Mouse (Mus musculus) spleen, adult 18-20 months (tissue): ENCODE results near the gene 1600015I10Rik.
A peak's percentile ranks its signal among the peaks of the same experiment; 100 is the strongest.
"Not testable (repeated sequence)": the region's sequence is repeated elsewhere in the genome, so short reads cannot be mapped to it uniquely, and the experiment has no call there.

Experiments
- DNase-seq, 2 experiments: peaks; one replicate each; pipeline ENCODE4 v3.0.0; 2022; ENCODE audit warnings: mixed read lengths in 2 of 2

The 1600015I10Rik gene

DNA sequence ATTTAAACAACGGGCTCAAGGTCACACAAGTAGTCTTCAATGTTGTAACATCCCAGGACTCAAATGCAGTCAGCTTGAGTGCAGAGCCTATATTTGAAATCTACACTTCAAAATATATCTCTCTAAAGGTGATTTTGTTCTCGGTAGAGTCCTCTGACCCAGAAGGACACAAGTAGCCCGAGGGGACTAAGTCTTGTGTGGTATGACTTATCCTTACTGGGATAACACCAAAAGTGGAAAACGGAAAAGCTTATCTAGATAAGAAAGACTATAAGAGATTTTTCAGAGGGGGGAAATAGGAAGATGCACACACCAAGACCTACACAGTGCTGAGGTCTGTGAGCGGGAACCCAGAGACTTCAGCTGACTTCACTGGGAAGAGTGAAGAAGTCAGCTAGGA lies at the start of gene 1600015I10Rik:
TSS of gene 1600015I10Rik (plus strand) at position 301 of the 400 bp plus-strand sequence.
- DNase-seq = no peak

DNA sequence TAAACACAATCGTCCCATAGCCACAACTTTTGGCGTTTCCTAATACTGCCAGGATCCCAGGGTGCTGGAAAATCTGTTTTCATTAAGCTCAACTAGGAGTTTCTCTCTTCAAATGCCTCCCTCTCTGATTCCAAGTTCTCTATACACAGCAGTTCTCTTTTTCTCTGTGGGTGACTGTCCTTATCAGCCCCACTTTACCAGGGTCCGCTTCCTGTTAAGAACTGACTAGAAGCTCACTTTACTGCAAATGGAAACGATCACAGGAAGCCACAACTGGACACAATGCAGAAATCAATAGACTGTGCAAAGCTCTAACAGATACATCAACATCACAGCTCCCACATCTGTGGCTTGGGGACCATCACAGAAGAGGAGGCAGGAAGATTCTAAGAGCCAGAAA lies 35.5 kb upstream of the 1600015I10Rik start:
- no peak for DNase-seq

DNA sequence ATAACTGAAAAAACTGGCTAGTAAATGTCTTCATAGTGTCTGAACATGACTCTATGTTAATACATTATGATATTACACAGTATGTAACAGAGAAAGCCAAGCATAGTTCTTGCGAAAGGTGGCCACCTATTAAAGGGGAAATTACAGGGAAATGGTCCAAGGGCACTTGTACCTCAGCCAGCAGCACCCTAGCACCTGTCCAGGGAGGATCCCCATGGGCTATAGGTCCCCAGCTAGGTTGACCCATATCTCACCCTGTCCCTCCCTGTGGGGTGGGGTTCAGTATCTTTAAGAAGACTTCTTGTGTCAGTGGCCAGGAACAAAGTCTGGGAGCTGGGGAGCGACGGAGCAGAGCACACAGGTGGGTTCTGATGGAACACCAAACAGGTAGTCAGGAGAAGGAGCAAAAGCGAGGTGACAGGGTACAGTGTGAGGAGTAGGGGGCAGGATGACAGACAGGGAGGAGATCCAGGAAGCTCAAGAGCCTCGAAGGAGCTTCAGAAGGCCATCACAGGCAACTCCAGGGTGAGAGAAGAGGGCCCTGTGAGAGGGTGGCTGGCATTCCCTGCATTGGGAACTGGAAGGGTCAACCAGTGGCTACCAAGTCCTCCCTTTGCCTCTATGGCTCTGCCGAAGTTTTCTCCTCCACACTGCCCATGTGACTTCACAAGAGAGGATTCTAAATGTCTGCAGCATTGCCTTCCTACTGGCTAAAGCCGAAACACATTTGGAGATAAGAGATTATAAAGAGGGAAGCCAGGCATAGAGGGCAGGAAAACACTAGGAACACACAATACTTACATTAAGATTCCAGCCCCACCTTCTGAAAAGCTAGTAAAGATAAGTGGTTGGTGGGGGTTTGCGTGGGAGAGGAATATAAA lies 34.5 kb upstream of the 1600015I10Rik start:
- DNase-seq = no peak

DNA sequence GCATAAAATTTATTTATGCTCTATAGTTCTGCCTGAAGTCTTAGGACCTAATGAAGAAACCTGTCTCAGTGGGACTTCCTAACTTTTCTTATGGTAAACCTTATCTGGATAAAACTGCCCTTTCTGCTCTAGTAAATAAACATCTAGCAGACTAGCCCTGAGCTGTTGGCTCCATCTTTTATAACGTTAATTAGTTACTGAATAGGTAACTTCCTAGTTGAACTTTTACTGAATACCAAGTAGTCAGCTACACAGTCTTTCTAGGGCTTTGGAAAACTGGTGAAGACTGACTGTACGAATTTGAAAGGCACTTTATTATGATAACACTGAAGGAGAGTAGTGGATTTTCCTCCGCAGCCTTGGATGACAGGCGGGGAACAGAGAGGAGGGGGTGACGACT lies 33.8 kb upstream of the 1600015I10Rik start:
- DNase-seq = no peak

DNA sequence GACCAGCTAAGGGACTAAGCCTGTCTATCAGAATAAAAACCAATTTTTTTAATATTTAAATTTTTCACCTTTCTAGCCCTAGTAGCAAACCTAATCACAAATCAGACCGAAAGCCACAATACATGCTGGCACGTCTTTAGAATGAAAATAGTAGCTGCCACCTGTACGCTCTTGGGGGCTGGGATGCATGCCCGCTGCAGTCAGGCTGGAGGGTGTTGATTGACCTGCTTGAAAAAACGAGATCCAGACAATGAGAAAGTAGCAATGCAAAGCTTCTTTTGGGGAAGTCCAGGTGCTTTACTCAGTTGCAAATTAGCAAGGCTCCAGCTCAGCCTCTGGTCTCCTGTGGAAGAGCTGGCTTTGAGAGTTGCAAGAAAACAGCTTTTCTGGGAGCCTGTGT lies 32.7 kb upstream of the 1600015I10Rik start:
- DNase-seq = no peak

DNA sequence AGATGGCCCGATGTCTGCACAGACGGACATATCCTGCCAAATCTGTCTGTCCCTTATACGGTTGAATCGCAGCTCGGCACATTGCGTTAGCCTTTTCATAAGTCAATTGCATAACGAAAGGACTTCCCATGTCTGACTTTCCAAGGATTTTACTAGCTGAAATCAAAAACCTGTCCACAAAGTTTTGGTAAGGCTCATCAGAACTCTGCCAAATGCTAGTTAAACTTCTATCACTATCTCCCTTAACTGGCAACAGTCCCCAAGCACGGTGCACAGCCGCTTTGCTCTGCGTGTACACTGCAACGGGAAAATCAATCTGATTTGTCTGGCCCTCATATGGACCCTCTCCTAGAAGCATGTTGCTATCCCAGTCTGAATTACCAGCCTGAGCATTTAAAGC lies 28.4 kb upstream of the 1600015I10Rik start:
- DNase-seq = not testable (repeated sequence)

DNA sequence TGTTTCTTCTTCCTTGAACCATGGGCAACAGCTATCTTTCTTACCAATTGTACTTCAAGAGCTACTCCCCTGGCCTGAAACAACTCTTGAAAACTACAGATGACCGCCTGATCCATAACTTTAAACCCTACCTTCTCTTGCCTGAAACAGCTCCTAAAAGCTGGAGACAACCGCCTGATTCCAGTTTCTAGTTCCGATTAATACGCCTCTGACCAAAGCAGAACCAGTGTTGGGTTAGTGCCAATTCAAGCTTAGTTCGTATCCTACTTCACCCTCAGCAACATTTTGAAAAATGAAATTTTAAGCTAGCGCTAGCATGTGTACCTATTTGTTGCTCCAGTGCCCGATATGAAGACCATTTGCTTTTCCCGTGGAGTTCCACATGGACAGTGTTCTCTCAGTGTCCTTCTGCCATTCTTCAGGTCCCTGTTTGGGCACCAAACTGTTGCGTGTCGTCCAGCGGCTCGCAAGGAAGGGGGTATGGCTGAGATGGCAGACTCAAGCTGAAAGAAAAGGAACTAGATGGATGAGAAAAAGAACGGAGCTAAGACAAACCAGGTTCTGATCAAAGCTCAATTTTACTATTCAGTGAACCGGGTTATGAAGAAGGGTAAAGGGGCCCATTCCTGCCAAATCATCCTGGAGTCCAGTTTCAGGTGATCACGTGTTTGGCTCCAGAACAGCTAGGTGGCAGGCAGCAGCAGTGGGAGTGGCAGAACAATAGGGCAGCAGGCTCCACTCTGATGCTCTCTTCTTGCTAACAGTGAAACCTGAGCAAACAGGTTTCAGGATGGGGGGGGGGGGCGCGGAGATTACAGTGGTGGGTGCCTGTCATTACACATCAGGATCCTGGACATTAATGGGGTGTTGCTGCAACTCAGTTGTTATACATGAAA lies 26.9 kb upstream of the 1600015I10Rik start:
- DNase-seq = no peak

DNA sequence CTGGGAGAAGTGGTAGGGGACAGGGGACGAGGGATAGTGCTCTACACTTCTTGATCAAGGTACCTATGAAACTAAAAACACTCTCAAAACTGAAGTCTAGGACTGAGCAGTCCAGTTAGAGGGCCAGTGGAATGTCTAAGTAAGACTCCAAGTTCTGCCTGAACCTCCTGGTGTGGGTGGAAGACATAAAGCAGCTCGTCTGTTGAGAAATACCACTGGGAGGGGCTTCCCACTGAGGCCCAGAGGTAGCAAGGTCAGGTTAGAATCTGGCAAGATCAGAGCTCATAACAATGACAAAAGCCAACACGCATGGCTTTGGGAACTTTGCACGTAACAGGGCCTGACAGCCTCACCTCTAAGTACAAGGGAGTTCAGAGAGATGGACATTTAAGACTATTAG lies 26.3 kb upstream of the 1600015I10Rik start:
- no peak for DNase-seq

DNA sequence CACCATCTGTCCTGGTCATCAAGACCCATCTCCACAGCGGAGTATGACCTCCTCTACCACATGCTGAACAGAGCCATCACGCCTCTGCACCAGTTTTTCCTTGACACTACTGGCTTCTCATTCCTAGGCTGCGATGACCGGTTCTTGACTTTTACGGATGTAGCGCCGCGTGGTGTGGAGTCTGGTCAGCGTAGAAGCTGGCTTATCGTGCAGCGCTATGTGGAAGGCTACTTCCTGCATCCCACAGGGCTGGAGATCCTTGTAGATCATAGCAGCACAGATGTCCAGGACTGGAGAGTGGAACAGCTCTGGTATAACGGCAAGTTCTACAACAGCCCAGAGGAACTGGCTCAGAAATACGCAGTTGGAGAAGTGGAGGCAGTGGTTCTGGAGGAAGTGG lies 24.1 kb upstream of the 1600015I10Rik start:
- DNase-seq = no peak

DNA sequence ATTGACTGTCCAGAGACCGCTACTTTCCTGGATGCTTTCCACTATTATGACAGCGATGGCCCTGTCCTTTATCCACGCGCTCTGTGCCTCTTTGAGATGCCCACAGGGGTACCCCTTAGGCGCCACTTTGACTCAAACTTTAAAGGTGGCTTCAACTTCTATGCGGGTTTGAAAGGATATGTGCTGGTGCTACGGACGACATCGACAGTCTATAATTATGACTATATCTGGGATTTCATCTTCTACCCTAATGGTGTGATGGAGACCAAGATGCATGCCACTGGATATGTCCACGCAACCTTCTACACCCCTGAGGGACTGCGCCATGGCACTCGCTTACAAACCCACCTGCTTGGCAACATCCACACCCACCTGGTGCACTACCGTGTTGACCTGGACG lies 23.3 kb upstream of the 1600015I10Rik start:
- DNase-seq = no peak

DNA sequence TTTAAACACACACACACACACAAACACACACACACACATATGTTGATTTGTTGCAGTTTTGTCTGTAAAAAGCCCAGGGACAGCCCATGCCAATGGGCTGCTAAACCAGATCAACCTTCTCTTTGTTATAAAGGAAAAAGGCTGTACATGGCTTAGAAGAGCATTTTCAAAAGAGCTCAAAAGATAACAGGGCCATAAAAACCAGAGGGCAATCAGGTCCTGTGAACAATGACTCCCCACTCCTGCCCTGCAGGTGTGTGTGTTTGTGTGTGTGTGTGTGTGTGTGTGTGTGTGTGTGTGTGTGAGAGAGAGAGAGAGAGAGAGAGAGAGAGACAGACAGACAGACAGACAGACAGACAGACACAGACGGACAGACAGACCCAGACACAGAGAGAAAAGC lies 20.5 kb upstream of the 1600015I10Rik start:
- no peak for DNase-seq

DNA sequence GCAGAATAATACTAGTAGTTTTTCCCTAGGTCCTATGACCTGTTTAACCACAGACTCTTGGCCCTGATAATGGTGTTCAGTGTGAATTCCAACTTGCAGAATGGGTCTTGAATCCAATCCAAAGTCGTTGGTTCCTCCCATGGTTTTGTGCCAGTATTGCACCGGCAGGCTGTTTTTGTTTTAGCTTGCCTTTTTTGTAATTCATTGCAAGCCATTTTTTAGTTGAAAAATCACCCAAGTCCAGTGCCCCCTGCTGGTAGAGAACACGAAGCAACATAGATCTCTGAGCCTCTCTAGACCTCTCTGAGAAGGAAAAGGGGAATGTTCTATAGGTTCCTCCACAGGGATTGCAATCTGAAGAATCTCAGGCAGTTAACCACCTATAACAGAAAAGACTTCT lies 17.7 kb upstream of the 1600015I10Rik start:
- DNase-seq = peak in 1 of 2 experiments; percentile 13

DNA sequence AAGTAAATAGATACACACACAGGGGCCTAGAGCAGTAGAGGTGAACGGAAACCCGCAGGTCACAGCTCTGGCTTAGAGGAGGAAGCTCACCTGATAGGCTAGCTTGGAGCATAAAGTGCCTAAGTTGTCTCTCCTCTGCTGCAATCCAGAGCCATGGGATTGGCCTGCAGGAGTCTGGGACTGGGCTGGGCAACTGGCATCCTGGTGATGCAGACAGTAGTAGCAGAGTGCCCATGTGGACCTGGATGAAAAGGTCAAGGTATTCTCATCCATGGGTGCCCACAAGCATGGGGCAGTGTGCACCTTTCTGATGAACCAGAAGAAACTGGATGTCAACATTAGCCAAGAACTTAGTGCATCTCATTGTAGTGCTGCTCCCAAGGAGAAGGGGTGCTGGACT lies 16.1 kb upstream of the 1600015I10Rik start:
- no peak for DNase-seq

DNA sequence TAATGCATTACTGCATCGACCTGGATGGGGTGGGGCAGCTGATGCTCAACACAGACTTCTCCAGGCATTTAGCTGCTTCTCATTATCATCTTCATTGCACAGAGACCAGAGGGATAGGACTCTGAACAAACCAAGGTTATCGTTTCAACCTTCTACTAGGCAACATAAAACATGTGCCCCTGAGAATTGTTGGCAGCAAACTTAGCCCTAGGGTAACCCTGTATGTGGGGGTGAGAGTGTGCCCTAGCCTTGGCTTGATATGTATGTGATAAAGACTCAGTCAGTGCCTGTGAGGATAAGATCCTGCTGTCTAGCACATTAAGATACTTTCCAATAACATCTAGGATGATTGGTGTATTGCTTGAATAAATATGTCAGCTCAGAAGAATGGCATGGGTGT lies 19.9 kb downstream of the 1600015I10Rik start:
- DNase-seq = no peak

DNA sequence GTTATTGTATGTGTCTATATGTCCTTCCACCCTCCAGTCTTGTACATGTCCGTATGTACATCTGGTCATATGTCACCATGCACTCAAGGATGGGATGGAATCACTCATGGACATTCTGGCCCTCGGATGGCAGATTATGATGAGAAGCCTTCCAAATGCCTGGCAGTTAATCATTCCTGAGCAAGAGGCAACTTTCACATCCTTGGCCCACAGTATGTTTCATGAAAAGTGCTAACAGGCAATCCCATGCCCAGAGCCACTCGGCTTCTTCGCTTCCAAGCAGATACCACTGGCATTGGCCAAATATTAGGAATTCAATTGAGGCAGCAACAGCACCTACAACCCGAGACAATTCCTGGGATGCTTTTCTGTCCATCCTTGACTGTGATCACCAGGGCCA lies 21.0 kb downstream of the 1600015I10Rik start:
- no peak for DNase-seq

DNA sequence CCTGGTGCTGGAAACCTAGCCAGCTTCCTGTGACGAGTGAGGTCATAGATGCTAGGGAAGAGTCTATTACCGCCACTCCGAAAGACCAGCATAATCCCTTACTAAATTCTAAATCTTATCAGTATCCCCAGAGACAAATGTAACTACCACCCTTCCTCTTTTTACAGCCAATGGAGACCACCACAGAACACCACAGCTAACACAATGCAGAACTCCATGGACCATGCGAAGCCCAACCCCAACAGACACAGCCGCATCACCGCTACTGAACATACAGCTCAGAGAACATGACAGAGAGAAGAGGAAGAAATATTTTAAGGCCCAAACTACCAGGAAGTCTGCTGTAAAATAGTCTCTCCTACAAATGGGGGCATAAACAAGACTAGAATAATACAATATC lies 21.9 kb downstream of the 1600015I10Rik start:
- no peak for DNase-seq

DNA sequence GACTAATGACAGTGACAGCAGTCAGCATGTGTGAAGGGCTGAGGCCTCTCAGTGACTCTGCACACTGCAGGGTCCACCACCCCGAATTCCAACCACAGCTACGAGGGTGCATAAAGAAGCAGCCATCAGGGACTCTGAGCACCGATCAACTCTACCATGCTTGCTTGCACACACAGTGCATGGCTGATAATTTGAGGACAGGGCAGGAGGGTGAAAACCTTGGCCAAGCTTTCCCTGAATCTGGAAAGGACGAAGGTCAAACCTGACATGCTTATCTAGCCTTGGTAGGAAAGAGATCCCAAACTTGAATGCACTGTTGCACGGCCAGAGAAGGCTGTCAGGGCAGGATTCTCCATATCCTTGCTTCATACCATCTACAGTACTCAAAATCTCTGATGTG lies 23.5 kb downstream of the 1600015I10Rik start:
- DNase-seq = no peak

DNA sequence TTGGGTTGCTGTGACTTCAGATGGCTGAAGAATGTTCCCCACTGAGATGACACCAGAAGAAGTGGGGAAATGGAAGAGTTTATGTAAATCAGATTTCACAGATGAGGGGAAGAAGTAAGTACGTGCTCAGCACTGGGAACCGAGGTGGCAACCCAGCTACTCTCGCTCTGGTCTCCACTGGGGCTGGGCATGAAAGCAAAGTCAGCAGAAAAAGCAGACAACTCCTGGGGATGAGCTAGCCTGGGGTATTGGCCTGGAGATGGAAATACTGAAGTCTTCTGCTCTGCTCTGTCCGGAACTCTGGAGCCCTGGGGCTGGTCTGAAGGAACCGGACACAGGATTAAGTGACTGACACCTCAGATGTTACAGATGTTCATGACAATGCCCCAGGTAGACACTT lies 24.5 kb downstream of the 1600015I10Rik start:
- no peak for DNase-seq

DNA sequence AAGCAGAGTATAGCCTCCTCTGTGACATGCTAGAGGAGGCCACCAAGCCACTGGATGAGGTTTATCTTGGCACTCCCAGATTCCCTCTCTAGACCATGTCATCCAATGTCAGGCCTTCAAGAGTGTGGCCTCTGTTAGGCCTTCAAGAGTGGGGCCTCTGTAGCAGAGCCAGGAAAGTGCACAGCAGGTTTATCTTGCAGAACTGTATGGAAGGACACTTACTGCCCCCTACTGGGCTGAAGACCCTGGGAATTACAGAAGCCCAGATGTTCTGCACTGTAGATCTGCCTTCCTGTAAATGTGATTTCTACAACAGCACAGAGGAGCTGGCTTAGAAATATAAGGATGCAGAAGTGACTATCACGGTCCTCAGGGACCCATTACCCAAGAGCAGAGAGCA lies 25.3 kb downstream of the 1600015I10Rik start:
- DNase-seq = peak in 1 of 2 experiments; percentile 35

DNA sequence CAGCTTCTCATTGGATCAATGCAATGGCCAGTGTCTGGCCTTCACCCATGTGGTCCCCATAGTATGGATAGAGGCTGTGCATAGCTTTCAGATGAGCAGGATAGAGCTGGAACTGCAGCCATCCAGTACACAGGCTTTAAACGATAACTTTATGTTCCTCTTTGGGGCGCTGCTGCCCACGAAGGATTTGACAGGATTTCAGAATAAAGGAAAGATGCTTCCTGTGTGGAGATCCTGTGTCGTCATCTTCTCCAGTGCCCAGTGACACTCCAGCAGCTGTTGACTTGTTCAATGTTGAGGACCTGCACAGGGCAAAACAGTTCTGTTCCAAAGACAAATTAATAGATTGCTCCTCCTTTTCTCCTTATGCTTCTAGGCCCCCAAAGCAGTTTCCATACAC lies 27.1 kb downstream of the 1600015I10Rik start:
- no peak for DNase-seq

DNA sequence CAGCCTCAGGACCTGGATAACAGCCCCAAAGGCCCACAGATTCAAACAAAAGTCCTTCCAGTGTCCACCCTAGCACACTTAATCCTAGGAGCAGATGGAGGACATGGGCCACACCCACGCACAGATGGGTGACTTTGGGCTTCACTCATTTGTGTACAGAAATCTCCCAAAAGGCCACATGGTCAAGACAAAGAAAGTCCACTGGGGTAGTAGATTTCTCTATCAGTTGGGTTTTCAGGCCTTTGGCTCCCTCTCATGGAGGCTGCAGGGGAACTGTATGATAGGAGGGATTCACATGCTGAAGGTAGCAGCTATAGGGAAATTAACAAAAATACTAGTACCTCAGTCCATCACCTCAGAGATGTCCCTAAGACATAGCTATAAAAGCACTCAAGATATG lies 28.4 kb downstream of the 1600015I10Rik start:
- no peak for DNase-seq

DNA sequence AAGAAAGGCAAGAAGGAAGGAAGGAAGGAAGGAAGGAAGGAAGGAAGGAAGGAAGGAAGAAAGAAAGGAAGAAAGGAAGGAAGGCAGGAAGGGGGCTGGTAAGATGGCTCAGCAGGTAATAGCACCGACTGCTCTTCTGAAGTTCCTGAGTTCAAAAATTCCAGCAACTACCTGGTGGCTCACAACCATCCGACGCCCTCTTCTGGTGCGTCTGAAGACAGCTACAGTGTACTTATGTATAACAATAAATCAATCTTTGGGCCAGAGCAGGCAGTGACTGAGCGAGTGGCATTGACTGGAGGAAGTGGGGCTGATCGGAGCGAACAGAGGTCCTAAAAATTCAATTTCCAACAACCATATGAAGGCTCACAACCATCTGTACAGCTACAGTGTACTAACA lies 29.5 kb downstream of the 1600015I10Rik start:
- DNase-seq = not testable (repeated sequence)

DNA sequence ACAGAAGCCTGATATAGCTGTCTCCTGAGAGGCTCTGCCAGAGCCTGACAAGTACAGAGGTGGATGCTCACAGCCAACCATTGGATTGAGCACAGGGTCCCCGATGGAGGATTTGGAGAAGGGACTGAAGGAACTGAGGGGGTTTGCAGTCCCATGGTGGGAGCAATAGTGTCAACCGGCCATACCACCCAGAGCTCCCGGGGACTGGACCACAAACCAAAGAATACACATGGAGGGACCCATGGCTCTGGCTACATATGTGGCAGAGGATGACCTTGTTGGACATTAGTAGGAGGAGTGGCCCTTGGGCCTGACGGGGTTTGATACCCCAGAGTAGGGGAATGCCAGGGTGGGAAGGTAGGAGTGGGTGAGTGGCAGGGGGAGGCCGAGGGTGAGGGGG lies 37.0 kb downstream of the 1600015I10Rik start:
- DNase-seq = not testable (repeated sequence)

DNA sequence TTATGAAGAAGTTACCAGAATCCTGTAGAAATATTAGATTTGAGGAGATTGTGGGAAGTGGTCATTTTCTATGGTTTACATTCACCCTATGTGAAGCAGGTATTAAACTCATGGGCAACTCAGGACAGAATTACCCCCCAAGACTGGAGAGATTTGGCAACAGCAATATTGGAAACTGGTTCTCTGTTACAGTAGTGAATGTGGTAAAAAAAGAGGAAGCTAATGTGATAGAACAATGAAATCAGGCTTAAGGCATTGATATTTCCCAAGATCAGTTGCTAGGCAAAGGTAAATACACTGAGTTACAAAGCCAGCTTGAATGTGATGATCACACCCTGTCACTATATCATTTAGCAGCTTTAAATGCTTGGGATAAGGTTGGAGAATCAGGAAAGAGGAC lies 38.2 kb downstream of the 1600015I10Rik start:
- no peak for DNase-seq
